10 mouse cellular contexts compared by ENCODE assay signal in the genomic region with DNA sequence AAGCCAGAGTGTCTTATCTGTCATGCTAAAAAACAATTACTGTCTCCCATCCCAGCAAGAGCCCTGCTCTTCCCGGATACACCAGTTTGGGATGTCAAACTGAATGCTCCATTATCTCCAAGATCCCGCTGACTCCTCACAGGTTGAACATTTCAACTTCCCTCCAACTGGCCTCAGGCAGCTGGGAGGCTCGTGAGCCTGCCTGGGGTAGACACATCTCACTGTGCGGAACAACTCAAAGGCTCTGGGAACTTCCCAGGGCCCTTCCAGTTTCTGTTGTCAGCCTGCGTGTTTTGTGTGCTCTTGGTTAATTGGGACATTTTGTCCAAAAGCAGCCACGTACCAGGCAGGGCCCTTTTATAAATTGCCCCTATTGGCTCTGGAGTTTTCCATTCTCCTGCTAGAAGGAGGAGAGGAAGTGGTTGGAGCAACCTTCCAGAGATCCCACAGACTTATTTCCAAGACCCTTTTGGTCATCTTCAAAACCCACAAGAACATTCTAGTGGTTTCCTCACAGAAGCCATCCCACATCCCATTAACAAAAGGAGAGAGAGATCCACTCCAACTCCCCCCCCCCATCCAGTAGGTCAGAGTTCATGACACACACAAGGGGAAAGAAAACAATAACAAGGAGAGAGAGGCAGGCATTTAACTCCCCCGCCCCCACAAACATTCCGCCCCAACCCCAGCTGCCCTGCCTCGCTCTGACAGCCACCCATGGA.
DNase-seq lines count a peak whose midpoint lies in the region; ATAC-seq lines count a peak whose summit lies in the region.
"Had no signal": no experiment of that assay in that cellular context is flagged by ENCODE, and none has a peak within 500 bp of the region (broad histone marks: within the 10 kb centered on the region; RNA-seq: fewer than 3 reads in every experiment).

No protein-coding gene starts in this region.

- H3K27ac ChIP-seq in forebrain, embryonic 12.5 days, result peak overlapping the region; percentile 75
- H3K27ac ChIP-seq in forebrain, embryonic 13.5 days, result no peak overlapping the region
- H3K27ac ChIP-seq in intestine, embryonic 16.5 days (ENCODE audit: low read length), result peak overlapping the region; percentile 68

- H3K4me3 ChIP-seq in forebrain, embryonic 12.5 days (replicated peaks), result no peak overlapping the region
- no peak overlapping the region for H3K4me3 ChIP-seq in forebrain, embryonic 13.5 days
- H3K4me3 ChIP-seq in intestine, embryonic 16.5 days (ENCODE audit: low read length), result no peak overlapping the region

- no peaks in the 10 kb centered on the region for H3K9me3 ChIP-seq in forebrain, embryonic 12.5 days
- H3K9me3 ChIP-seq in forebrain, embryonic 13.5 days (replicated peaks), result no peaks in the 10 kb centered on the region
- H3K9me3 ChIP-seq in intestine, embryonic 16.5 days (ENCODE audit: control insufficient read depth, low read length), result no peaks in the 10 kb centered on the region

- H3K4me1 ChIP-seq in forebrain, embryonic 12.5 days, result peaks cover 68% of the 10 kb centered on the region
- peaks cover 73% of the 10 kb centered on the region for H3K4me1 ChIP-seq in forebrain, embryonic 13.5 days
- H3K4me1 ChIP-seq in intestine, embryonic 16.5 days (ENCODE audit: control insufficient read depth, insufficient read depth, low read length), result peaks cover 38% of the 10 kb centered on the region

- DNase-seq in ZHBTc4 (ENCODE audit: low read depth, low spot score), result peak; percentile 21
- DNase-seq in neural tube, embryonic 10.5 days (ENCODE audit: extremely low spot score, low spot score), result peak; percentile 51
- no peak for DNase-seq in cerebellum, adult 11 months
- DNase-seq in thymus, postnatal 25 days, result no peak
- DNase-seq in right cerebral cortex, postnatal 14 days, result no peak
- DNase-seq: cerebellum, postnatal 14 days; lung, adult 2 months had no signal

- peaks cover 5% of the 10 kb centered on the region; the same call in 1 of the 2 replicates for H3K27me3 ChIP-seq in forebrain, embryonic 12.5 days
- H3K27me3 ChIP-seq in forebrain, embryonic 13.5 days, result no peaks in the 10 kb centered on the region
- H3K27me3 ChIP-seq in intestine, embryonic 16.5 days (replicated peaks; ENCODE audit: control insufficient read depth, insufficient read depth, low read length), result no peaks in the 10 kb centered on the region

- H3K36me3 ChIP-seq in forebrain, embryonic 12.5 days (replicated peaks), result no peaks in the 10 kb centered on the region
- no peaks in the 10 kb centered on the region for H3K36me3 ChIP-seq in forebrain, embryonic 13.5 days (ENCODE audit: poor library complexity, severe bottlenecking)
- H3K36me3 ChIP-seq in intestine, embryonic 16.5 days (ENCODE audit: control insufficient read depth, insufficient read depth, low read length), result no peaks in the 10 kb centered on the region

- WGBS in forebrain, embryonic 12.5 days, result 12% methylated on average over 9 of the region's 9 CpGs
- 19% methylated on average over 9 of the region's 9 CpGs for WGBS in forebrain, embryonic 13.5 days
- 45% methylated on average over 9 of the region's 9 CpGs for WGBS in intestine, embryonic 16.5 days

- no peak overlapping the region for H3K9ac ChIP-seq in forebrain, embryonic 12.5 days
- no peak overlapping the region for H3K9ac ChIP-seq in forebrain, embryonic 13.5 days
- H3K9ac ChIP-seq in intestine, embryonic 16.5 days (ENCODE audit: low read depth, low read length), result no peak overlapping the region

- ATAC-seq in forebrain, embryonic 12.5 days (ENCODE audit: low FRiP score), result no peak
- no peak for ATAC-seq in forebrain, embryonic 13.5 days
- ATAC-seq in intestine, embryonic 16.5 days, result no peak

- H3K4me2 ChIP-seq in forebrain, embryonic 12.5 days, result no peak overlapping the region
- H3K4me2 ChIP-seq in forebrain, embryonic 13.5 days, result no peak overlapping the region
- H3K4me2 ChIP-seq in intestine, embryonic 16.5 days (ENCODE audit: low read depth, low read length), result no peak overlapping the region

Comparison
In these comparisons a context has a peak if more than half of its experiments do, and no peak if none do; other contexts are left out.
1. DNase-seq: peak in ZHBTc4 (single experiment) and neural tube, embryonic 10.5 days (single experiment); none in cerebellum, adult 11 months (single experiment), thymus, postnatal 25 days (single experiment) and right cerebral cortex, postnatal 14 days (single experiment).